Mouse (Mus musculus): ENCODE data around the gene Rab26. TPM values are rescaled to one million over a fixed set of nuclear protein-coding genes. Genes with fewer than 3 reads are reported as not detected.
A peak's percentile ranks its signal among the peaks of the same experiment; 100 is the strongest.

Rab26 gene
- polyA plus RNA-seq (2014; fragmentation: Nextera tagmentation; extraction: Ambion mirVana): 2.0 and 2.4 TPM in 2 replicates

- WGBS: 71% methylated on average over 8 of the region's 8 CpGs
- no peaks in the 10 kb centered on the region for H3K9me3 ChIP-seq (ENCODE audit: control insufficient read depth, low read length)
- H3K9ac ChIP-seq (ENCODE audit: low read depth, low read length): peak within 1 kb of the TSS; percentile 64
- H3K4me3 ChIP-seq (ENCODE audit: low read depth, low read length): peak within 1 kb of the TSS; percentile 50
- H3K36me3 ChIP-seq (ENCODE audit: control insufficient read depth, insufficient read depth, low read length): peaks cover 8% of the 10 kb centered on the region
- peak within 1 kb of the TSS; percentile 78 for H3K4me2 ChIP-seq
- ATAC-seq (replicated peaks; ENCODE audit: low FRiP score) (no peak), DNase-seq (ENCODE audit: low spot score) (no peak)
- no peak within 1 kb of the TSS for H3K27ac ChIP-seq (ENCODE audit: low read depth, low read length)
- peaks cover 21% of the 10 kb centered on the region for H3K4me1 ChIP-seq (replicated peaks; ENCODE audit: control insufficient read depth, insufficient read depth, low read length)
- H3K27me3 ChIP-seq (replicated peaks; ENCODE audit: control insufficient read depth, insufficient read depth, low read length): no peaks in the 10 kb centered on the region
Measured at GRCm38 (mm10) chr17:24534160-24534718, at the start of gene Rab26. Gene Rab26, minus strand, starts transcription at chr17:24534210.

GRCm38 (mm10) chr17:24580287-24580686 lies 46.3 kb upstream of the Rab26 start:
- ATAC-seq (replicated peaks; ENCODE audit: low FRiP score) (no peak), DNase-seq (ENCODE audit: low spot score) (no peak)
- H3K36me3 ChIP-seq (ENCODE audit: control insufficient read depth, insufficient read depth, low read length): peaks cover 8% of the 10 kb centered on the region
- H3K4me3 ChIP-seq (ENCODE audit: low read depth, low read length): no peak overlapping the region
- no peak overlapping the region for H3K9ac ChIP-seq (ENCODE audit: low read depth, low read length)
- H3K27ac ChIP-seq (ENCODE audit: low read depth, low read length): no peak overlapping the region
- H3K4me1 ChIP-seq (replicated peaks; ENCODE audit: control insufficient read depth, insufficient read depth, low read length): no peaks in the 10 kb centered on the region
- H3K9me3 ChIP-seq (ENCODE audit: control insufficient read depth, low read length): no peaks in the 10 kb centered on the region
- H3K4me2 ChIP-seq: no peak overlapping the region
- 93% methylated on average over 2 of the region's 2 CpGs for WGBS
- H3K27me3 ChIP-seq (replicated peaks; ENCODE audit: control insufficient read depth, insufficient read depth, low read length): no peaks in the 10 kb centered on the region

- Histone ChIP-seq H3K4me3 (ENCODE audit: low read depth, low read length) (no peak overlapping the region), H3K4me2 (no peak overlapping the region), H3K27ac (ENCODE audit: low read depth, low read length) (no peak overlapping the region), H3K36me3 (ENCODE audit: control insufficient read depth, insufficient read depth, low read length) (peaks cover 8% of the 10 kb centered on the region), H3K9ac (ENCODE audit: low read depth, low read length) (no peak overlapping the region), H3K4me1 (replicated peaks; ENCODE audit: control insufficient read depth, insufficient read depth, low read length) (no peaks in the 10 kb centered on the region), H3K9me3 (ENCODE audit: control insufficient read depth, low read length) (no peaks in the 10 kb centered on the region), H3K27me3 (replicated peaks; ENCODE audit: control insufficient read depth, insufficient read depth, low read length) (no peaks in the 10 kb centered on the region)
- DNase-seq (ENCODE audit: low spot score) (no peak), ATAC-seq (replicated peaks; ENCODE audit: low FRiP score) (no peak)
- WGBS: 94% methylated on average over 3 of the region's 3 CpGs
Measured at GRCm38 (mm10) chr17:24579532-24579931, 45.5 kb upstream of the Rab26 start.

GRCm38 (mm10) chr17:24573811-24574210 lies 39.8 kb upstream of the Rab26 start:
- H3K4me3 ChIP-seq (ENCODE audit: low read depth, low read length): no peak overlapping the region
- 91% methylated on average over 9 of the region's 9 CpGs for WGBS
- H3K9me3 ChIP-seq (ENCODE audit: control insufficient read depth, low read length): no peaks in the 10 kb centered on the region
- H3K4me2 ChIP-seq: no peak overlapping the region
- peaks cover 4% of the 10 kb centered on the region for H3K36me3 ChIP-seq (ENCODE audit: control insufficient read depth, insufficient read depth, low read length)
- DNase-seq (ENCODE audit: low spot score): no peak
- H3K27me3 ChIP-seq (replicated peaks; ENCODE audit: control insufficient read depth, insufficient read depth, low read length): no peaks in the 10 kb centered on the region
- H3K4me1 ChIP-seq (replicated peaks; ENCODE audit: control insufficient read depth, insufficient read depth, low read length): no peaks in the 10 kb centered on the region
- no peak for ATAC-seq (replicated peaks; ENCODE audit: low FRiP score)
- H3K9ac ChIP-seq (ENCODE audit: low read depth, low read length): no peak overlapping the region
- H3K27ac ChIP-seq (ENCODE audit: low read depth, low read length): no peak overlapping the region

- Histone ChIP-seq H3K27ac (ENCODE audit: low read depth, low read length) (no peak overlapping the region), H3K4me2 (no peak overlapping the region), H3K9ac (ENCODE audit: low read depth, low read length) (no peak overlapping the region), H3K36me3 (ENCODE audit: control insufficient read depth, insufficient read depth, low read length) (peaks cover 4% of the 10 kb centered on the region; the same call in 1 of the 2 replicates), H3K27me3 (replicated peaks; ENCODE audit: control insufficient read depth, insufficient read depth, low read length) (no peaks in the 10 kb centered on the region), H3K4me1 (replicated peaks; ENCODE audit: control insufficient read depth, insufficient read depth, low read length) (no peaks in the 10 kb centered on the region), H3K4me3 (ENCODE audit: low read depth, low read length) (no peak overlapping the region), H3K9me3 (ENCODE audit: control insufficient read depth, low read length) (no peaks in the 10 kb centered on the region)
- ATAC-seq (replicated peaks; ENCODE audit: low FRiP score) (no peak), DNase-seq (ENCODE audit: low spot score) (no peak)
- WGBS: 93% methylated on average over 12 of the region's 12 CpGs
Measured at GRCm38 (mm10) chr17:24572651-24573245, 38.7 kb upstream of the Rab26 start.

GRCm38 (mm10) chr17:24569837-24570236 lies 35.8 kb upstream of the Rab26 start:
- ATAC-seq (replicated peaks; ENCODE audit: low FRiP score): no peak
- H3K4me1 ChIP-seq (replicated peaks; ENCODE audit: control insufficient read depth, insufficient read depth, low read length): no peaks in the 10 kb centered on the region
- no peak overlapping the region for H3K9ac ChIP-seq (ENCODE audit: low read depth, low read length)
- peaks cover 2% of the 10 kb centered on the region; the same call in 1 of the 2 replicates for H3K36me3 ChIP-seq (ENCODE audit: control insufficient read depth, insufficient read depth, low read length)
- no peak overlapping the region for H3K4me2 ChIP-seq
- H3K27me3 ChIP-seq (replicated peaks; ENCODE audit: control insufficient read depth, insufficient read depth, low read length): no peaks in the 10 kb centered on the region
- H3K4me3 ChIP-seq (ENCODE audit: low read depth, low read length): no peak overlapping the region
- H3K27ac ChIP-seq (ENCODE audit: low read depth, low read length): no peak overlapping the region
- DNase-seq (ENCODE audit: low spot score): no peak
- H3K9me3 ChIP-seq (ENCODE audit: control insufficient read depth, low read length): no peaks in the 10 kb centered on the region
- WGBS: 79% methylated on average over 4 of the region's 4 CpGs

- Histone ChIP-seq H3K4me1 (replicated peaks; ENCODE audit: control insufficient read depth, insufficient read depth, low read length) (no peaks in the 10 kb centered on the region; the same call in 1 of the 2 replicates), H3K27ac (ENCODE audit: low read depth, low read length) (no peak overlapping the region), H3K4me3 (ENCODE audit: low read depth, low read length) (no peak overlapping the region), H3K27me3 (replicated peaks; ENCODE audit: control insufficient read depth, insufficient read depth, low read length) (no peaks in the 10 kb centered on the region), H3K9me3 (ENCODE audit: control insufficient read depth, low read length) (no peaks in the 10 kb centered on the region), H3K4me2 (no peak overlapping the region), H3K36me3 (ENCODE audit: control insufficient read depth, insufficient read depth, low read length) (peaks cover 2% of the 10 kb centered on the region; the same call in 1 of the 2 replicates), H3K9ac (ENCODE audit: low read depth, low read length) (no peak overlapping the region)
- 83% methylated on average over 8 of the region's 8 CpGs for WGBS
- ATAC-seq (replicated peaks; ENCODE audit: low FRiP score) (peak; percentile 39; the same call in 1 of the 2 replicates), DNase-seq (ENCODE audit: low spot score) (no peak)
Measured at GRCm38 (mm10) chr17:24567034-24567779, 33.2 kb upstream of the Rab26 start.

GRCm38 (mm10) chr17:24565792-24566191 lies 31.8 kb upstream of the Rab26 start:
- 79% methylated on average over 3 of the region's 3 CpGs for WGBS
- no peaks in the 10 kb centered on the region for H3K9me3 ChIP-seq (ENCODE audit: control insufficient read depth, low read length)
- ATAC-seq (replicated peaks; ENCODE audit: low FRiP score) (no peak), DNase-seq (ENCODE audit: low spot score) (no peak)
- H3K4me3 ChIP-seq (ENCODE audit: low read depth, low read length): no peak overlapping the region
- H3K27me3 ChIP-seq (replicated peaks; ENCODE audit: control insufficient read depth, insufficient read depth, low read length): no peaks in the 10 kb centered on the region
- H3K4me2 ChIP-seq: no peak overlapping the region
- peaks cover 3% of the 10 kb centered on the region; the same call in 1 of the 2 replicates for H3K4me1 ChIP-seq (replicated peaks; ENCODE audit: control insufficient read depth, insufficient read depth, low read length)
- no peak overlapping the region for H3K9ac ChIP-seq (ENCODE audit: low read depth, low read length)
- H3K36me3 ChIP-seq (ENCODE audit: control insufficient read depth, insufficient read depth, low read length): peaks cover 2% of the 10 kb centered on the region; the same call in 1 of the 2 replicates
- no peak overlapping the region for H3K27ac ChIP-seq (ENCODE audit: low read depth, low read length)
